Mouse (Mus musculus): ENCODE results near the gene Lnp1. TPM values are rescaled to one million over a fixed set of nuclear protein-coding genes. Genes with fewer than 3 reads are reported as not detected.

Lnp1 gene
- polyA plus RNA-seq, 1 experiment, result not detected

GRCm38 (mm10) chr16:56885824-56886615 is 41.8 kb downstream of the Lnp1 start, which contains the start of gene Tmem45a:
Tmem45a (minus strand) TSS chr16:56886166.
- Histone ChIP-seq H3K36me3 (replicated peaks; ENCODE audit: low read length) (no peaks in the 10 kb centered on the region), H3K27me3 (replicated peaks) (no peaks in the 10 kb centered on the region), H3K4me3 (replicated peaks) (peak within 1 kb of the TSS; percentile 87), H3K9me3 (no peaks in the 10 kb centered on the region), H3K4me1 (peaks cover 14% of the 10 kb centered on the region)
- TF ChIP-seq GATA1 (IDR thresholded peaks at IDR 0.05; ENCODE audit: borderline replicate concordance, low read length) (no peak), FLI1 (IDR thresholded peaks at IDR 0.05; ENCODE audit: low read length) (no peak)

GRCm38 (mm10) chr16:56884811-56885210 is 43.0 kb downstream of the Lnp1 start:
- H3K9me3 ChIP-seq, result no peaks in the 10 kb centered on the region
- no peaks in the 10 kb centered on the region for H3K27me3 ChIP-seq (replicated peaks)
- no peak for TF ChIP-seq FLI1 (IDR thresholded peaks at IDR 0.05; ENCODE audit: low read length)
- TF ChIP-seq GATA1 (IDR thresholded peaks at IDR 0.05; ENCODE audit: borderline replicate concordance, low read length), result no peak
- no peaks in the 10 kb centered on the region for H3K36me3 ChIP-seq (replicated peaks; ENCODE audit: low read length)
- H3K4me1 ChIP-seq, result peaks cover 14% of the 10 kb centered on the region
- H3K4me3 ChIP-seq (replicated peaks), result no peak overlapping the region

GRCm38 (mm10) chr16:56873410-56873809 is 54.5 kb downstream of the Lnp1 start:
- Histone ChIP-seq H3K9me3 (no peaks in the 10 kb centered on the region), H3K27me3 (replicated peaks) (no peaks in the 10 kb centered on the region), H3K4me1 (no peaks in the 10 kb centered on the region), H3K36me3 (replicated peaks; ENCODE audit: low read length) (no peaks in the 10 kb centered on the region), H3K4me3 (replicated peaks) (no peak overlapping the region)
- no peak for TF ChIP-seq GATA1 (IDR thresholded peaks at IDR 0.05; ENCODE audit: borderline replicate concordance, low read length)
- TF ChIP-seq FLI1 (IDR thresholded peaks at IDR 0.05; ENCODE audit: low read length), result no peak

- H3K4me1 ChIP-seq, result no peaks in the 10 kb centered on the region
- no peaks in the 10 kb centered on the region for H3K27me3 ChIP-seq (replicated peaks)
- TF ChIP-seq GATA1 (IDR thresholded peaks at IDR 0.05; ENCODE audit: borderline replicate concordance, low read length) (no peak), FLI1 (IDR thresholded peaks at IDR 0.05; ENCODE audit: low read length) (no peak)
- no peaks in the 10 kb centered on the region; the same call in 1 of the 2 replicates for H3K9me3 ChIP-seq
- H3K4me3 ChIP-seq (replicated peaks), result no peak overlapping the region
- H3K36me3 ChIP-seq (replicated peaks; ENCODE audit: low read length), result no peaks in the 10 kb centered on the region
Observed at GRCm38 (mm10) chr16:56870458-56870857, 57.4 kb downstream of the Lnp1 start.

- H3K9me3 ChIP-seq, result peaks cover 9% of the 10 kb centered on the region; the same call in 1 of the 2 replicates
- TF ChIP-seq GATA1 (IDR thresholded peaks at IDR 0.05; ENCODE audit: borderline replicate concordance, low read length) (no peak), FLI1 (IDR thresholded peaks at IDR 0.05; ENCODE audit: low read length) (no peak)
- no peaks in the 10 kb centered on the region for H3K4me1 ChIP-seq
- H3K36me3 ChIP-seq (replicated peaks; ENCODE audit: low read length), result no peaks in the 10 kb centered on the region
- no peak overlapping the region for H3K4me3 ChIP-seq (replicated peaks)
- H3K27me3 ChIP-seq (replicated peaks), result no peaks in the 10 kb centered on the region
Observed at GRCm38 (mm10) chr16:56868361-56868760, 59.5 kb downstream of the Lnp1 start.

GRCm38 (mm10) chr16:56867591-56867990 is 60.3 kb downstream of the Lnp1 start:
- Histone ChIP-seq H3K9me3 (peaks cover 11% of the 10 kb centered on the region; the same call in 1 of the 2 replicates), H3K27me3 (replicated peaks) (no peaks in the 10 kb centered on the region), H3K36me3 (replicated peaks; ENCODE audit: low read length) (no peaks in the 10 kb centered on the region), H3K4me1 (no peaks in the 10 kb centered on the region), H3K4me3 (replicated peaks) (no peak overlapping the region)
- TF ChIP-seq FLI1 (IDR thresholded peaks at IDR 0.05; ENCODE audit: low read length) (no peak), GATA1 (IDR thresholded peaks at IDR 0.05; ENCODE audit: borderline replicate concordance, low read length) (no peak)

Other genes with a start within 250 kb of the Lnp1 start
- 7.9 and 32.3 TPM in 2 replicates for gene Tfg, start 210.6 kb downstream of the Lnp1 start, polyA plus RNA-seq (2012; ENCODE audit: insufficient read depth, low replicate concordance)
- gene Adgrg7, start 132.2 kb downstream of the Lnp1 start, polyA plus RNA-seq (2012; ENCODE audit: insufficient read depth, low replicate concordance), result not detected in 2 replicates
- not detected in 2 replicates for gene Tmem45a, start 41.9 kb downstream of the Lnp1 start, polyA plus RNA-seq (2012; ENCODE audit: insufficient read depth, low replicate concordance)
- not detected in 2 replicates for gene Tmem45a2, start 143.3 kb upstream of the Lnp1 start, polyA plus RNA-seq (2012; ENCODE audit: insufficient read depth, low replicate concordance)
- gene Tomm70a, start 193.6 kb upstream of the Lnp1 start, polyA plus RNA-seq (2012; ENCODE audit: insufficient read depth, low replicate concordance), result 6.6 and 17.6 TPM in 2 replicates
- 5.7 TPM in 1 of 2 replicates, not detected in the other for gene Nit2, start 239.3 kb upstream of the Lnp1 start, polyA plus RNA-seq (2012; ENCODE audit: insufficient read depth, low replicate concordance)